Mouse (Mus musculus): Measurements from ENCODE around the gene Exoc4. TPM values are rescaled to one million over a fixed set of nuclear protein-coding genes. Genes with fewer than 3 reads are reported as not detected.

Gene Exoc4
- polyA plus RNA-seq, 1 experiment from 2014 or later = 9.8 TPM

GRCm38 (mm10) chr6:33763245-33763644, 514.4 kb downstream of the Exoc4 start:
- WGBS (ENCODE audit: insufficient replicate concordance) = 73% methylated on average over 4 of the region's 4 CpGs
- Histone ChIP-seq H3K27ac (replicated peaks) (no peak overlapping the region), H3K4me3 (replicated peaks) (no peak overlapping the region), H3K9ac (no peak overlapping the region), H3K9me3 (replicated peaks) (no peaks in the 10 kb centered on the region), H3K27me3 (no peaks in the 10 kb centered on the region), H3K4me1 (replicated peaks) (no peaks in the 10 kb centered on the region), H3K4me2 (no peak overlapping the region), H3K36me3 (replicated peaks) (no peaks in the 10 kb centered on the region)
- no peak for ATAC-seq (ENCODE audit: insufficient read depth)

- Histone ChIP-seq H3K9ac (no peak overlapping the region), H3K9me3 (replicated peaks) (no peaks in the 10 kb centered on the region), H3K27me3 (no peaks in the 10 kb centered on the region), H3K27ac (replicated peaks) (no peak overlapping the region), H3K4me3 (replicated peaks) (no peak overlapping the region), H3K36me3 (replicated peaks) (no peaks in the 10 kb centered on the region), H3K4me1 (replicated peaks) (no peaks in the 10 kb centered on the region), H3K4me2 (no peak overlapping the region)
- 62% methylated on average over 3 of the region's 3 CpGs for WGBS (ENCODE audit: insufficient replicate concordance)
- ATAC-seq (ENCODE audit: insufficient read depth) = no peak
These were observed 515.1 kb downstream of the Exoc4 start for GRCm38 (mm10) chr6:33763970-33764369.

DNA sequence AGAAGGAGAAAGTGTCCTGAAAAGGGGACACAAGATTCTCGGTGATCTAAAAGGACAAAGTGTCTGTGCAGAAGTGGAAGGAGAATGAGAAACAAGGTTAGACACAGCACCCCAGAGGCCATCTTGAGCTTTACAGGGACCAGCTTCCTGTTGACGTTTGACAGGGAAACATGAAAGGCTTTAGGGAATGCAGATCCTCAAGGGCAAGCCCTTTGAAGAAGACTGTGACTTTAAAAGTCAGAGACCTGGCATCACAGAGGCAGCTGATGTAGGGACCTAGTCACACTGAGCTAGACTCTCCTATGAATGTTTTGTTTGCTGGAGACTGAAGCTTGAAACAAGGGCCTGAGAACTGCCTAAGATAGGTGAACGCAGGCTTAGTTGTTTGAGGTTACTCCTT, 520.4 kb downstream of the Exoc4 start:
- Histone ChIP-seq H3K4me3 (replicated peaks) (no peak overlapping the region), H3K4me1 (replicated peaks) (no peaks in the 10 kb centered on the region), H3K9me3 (replicated peaks) (no peaks in the 10 kb centered on the region), H3K27ac (replicated peaks) (no peak overlapping the region), H3K9ac (no peak overlapping the region), H3K4me2 (no peak overlapping the region), H3K27me3 (no peaks in the 10 kb centered on the region), H3K36me3 (replicated peaks) (no peaks in the 10 kb centered on the region)
- ATAC-seq (ENCODE audit: insufficient read depth) = no peak
- 53% methylated on average over 3 of the region's 3 CpGs for WGBS (ENCODE audit: insufficient replicate concordance)

- 45% methylated on average over 2 of the region's 2 CpGs for WGBS (ENCODE audit: insufficient replicate concordance)
- Histone ChIP-seq H3K9ac (no peak overlapping the region), H3K9me3 (replicated peaks) (no peaks in the 10 kb centered on the region), H3K27me3 (no peaks in the 10 kb centered on the region), H3K27ac (replicated peaks) (no peak overlapping the region), H3K4me1 (replicated peaks) (no peaks in the 10 kb centered on the region), H3K4me2 (no peak overlapping the region), H3K36me3 (replicated peaks) (no peaks in the 10 kb centered on the region), H3K4me3 (replicated peaks) (no peak overlapping the region)
- ATAC-seq (ENCODE audit: insufficient read depth) = no peak
These were observed 521.1 kb downstream of the Exoc4 start for GRCm38 (mm10) chr6:33770021-33770420.

GRCm38 (mm10) chr6:33772551-33773315, 523.8 kb downstream of the Exoc4 start:
- Histone ChIP-seq H3K27me3 (no peaks in the 10 kb centered on the region), H3K27ac (replicated peaks) (no peak overlapping the region), H3K9ac (no peak overlapping the region), H3K4me1 (replicated peaks) (no peaks in the 10 kb centered on the region), H3K4me3 (replicated peaks) (no peak overlapping the region), H3K4me2 (no peak overlapping the region), H3K9me3 (replicated peaks) (no peaks in the 10 kb centered on the region), H3K36me3 (replicated peaks) (no peaks in the 10 kb centered on the region)
- 64% methylated on average over 9 of the region's 9 CpGs for WGBS (ENCODE audit: insufficient replicate concordance)
- ATAC-seq (ENCODE audit: insufficient read depth) = no peak

- ATAC-seq (ENCODE audit: insufficient read depth) = no peak
- no peak overlapping the region for H3K4me2 ChIP-seq
- H3K27me3 ChIP-seq = no peaks in the 10 kb centered on the region
- H3K27ac ChIP-seq (replicated peaks) = no peak overlapping the region
- no peaks in the 10 kb centered on the region for H3K36me3 ChIP-seq (replicated peaks)
- no peak overlapping the region for H3K4me3 ChIP-seq (replicated peaks)
- WGBS (ENCODE audit: insufficient replicate concordance) = 69% methylated on average over 2 of the region's 2 CpGs
- H3K4me1 ChIP-seq (replicated peaks) = no peaks in the 10 kb centered on the region
- H3K9me3 ChIP-seq (replicated peaks) = no peaks in the 10 kb centered on the region
- no peak overlapping the region for H3K9ac ChIP-seq
These were observed 543.7 kb downstream of the Exoc4 start for GRCm38 (mm10) chr6:33792604-33793003.

- WGBS (ENCODE audit: insufficient replicate concordance) = 23% methylated on average over 3 of the region's 3 CpGs
- H3K4me1 ChIP-seq (replicated peaks) = no peaks in the 10 kb centered on the region
- ATAC-seq (ENCODE audit: insufficient read depth) = no peak
These were observed 552.4 kb downstream of the Exoc4 start for GRCm38 (mm10) chr6:33801254-33801653.

DNA sequence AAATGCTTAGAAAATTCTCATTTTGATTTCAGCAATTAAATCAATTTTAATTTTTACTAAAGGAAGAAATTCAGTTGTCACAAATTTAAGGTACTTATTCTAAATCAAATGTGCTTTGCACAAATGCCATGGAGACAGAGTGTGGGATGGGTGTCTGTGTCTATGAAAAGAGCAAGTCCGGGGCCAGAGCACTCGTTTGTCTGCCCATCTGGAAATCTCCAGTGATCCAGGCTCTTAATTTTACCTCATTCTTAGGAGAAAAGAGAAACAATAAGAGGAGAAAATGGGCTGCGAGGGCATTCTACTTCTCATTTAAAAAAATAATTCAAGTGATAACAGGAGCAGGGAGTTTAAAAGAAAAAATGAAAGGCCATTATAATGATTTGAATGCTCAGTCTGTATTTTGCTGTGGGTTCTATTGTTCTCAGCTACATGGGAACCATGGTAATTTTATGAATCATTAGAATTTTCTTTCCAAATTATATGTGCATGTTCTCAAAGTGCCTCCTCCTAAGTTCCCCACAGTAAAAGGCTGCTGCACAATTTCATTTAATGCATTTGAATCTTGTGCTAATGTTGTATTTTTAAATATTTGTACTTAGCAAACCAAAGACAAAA, 554.7 kb downstream of the Exoc4 start:
- no peak overlapping the region for H3K27ac ChIP-seq (replicated peaks)
- no peaks in the 10 kb centered on the region for H3K4me1 ChIP-seq (replicated peaks)
- H3K4me2 ChIP-seq = no peak overlapping the region
- 46% methylated on average over 3 of the region's 3 CpGs for WGBS (ENCODE audit: insufficient replicate concordance)
- no peaks in the 10 kb centered on the region for H3K27me3 ChIP-seq
- H3K9me3 ChIP-seq (replicated peaks) = no peaks in the 10 kb centered on the region
- no peak for ATAC-seq (ENCODE audit: insufficient read depth)
- H3K36me3 ChIP-seq (replicated peaks) = no peaks in the 10 kb centered on the region
- no peak overlapping the region for H3K9ac ChIP-seq
- no peak overlapping the region for H3K4me3 ChIP-seq (replicated peaks)

More at GRCm38 (mm10) chr6:33801254-33801653, 552.4 kb downstream of the Exoc4 start:
- H3K9me3 ChIP-seq (replicated peaks) = no peaks in the 10 kb centered on the region
- no peak overlapping the region for H3K9ac ChIP-seq
- no peaks in the 10 kb centered on the region for H3K36me3 ChIP-seq (replicated peaks)
- no peak overlapping the region for H3K4me3 ChIP-seq (replicated peaks)
- H3K27ac ChIP-seq (replicated peaks) = no peak overlapping the region
- H3K27me3 ChIP-seq = no peaks in the 10 kb centered on the region
- no peak overlapping the region for H3K4me2 ChIP-seq

- no peaks in the 10 kb centered on the region for H3K9me3 ChIP-seq (replicated peaks)
- no peaks in the 10 kb centered on the region for H3K36me3 ChIP-seq (replicated peaks)
- H3K27me3 ChIP-seq = no peaks in the 10 kb centered on the region
- H3K9ac ChIP-seq = no peak overlapping the region
- no peaks in the 10 kb centered on the region for H3K4me1 ChIP-seq (replicated peaks)
- H3K27ac ChIP-seq (replicated peaks) = no peak overlapping the region
- H3K4me3 ChIP-seq (replicated peaks) = no peak overlapping the region
- no peak for ATAC-seq (ENCODE audit: insufficient read depth)
- H3K4me2 ChIP-seq = no peak overlapping the region
- WGBS (ENCODE audit: insufficient replicate concordance) = 52% methylated on average over 2 of the region's 2 CpGs
These were observed 555.9 kb downstream of the Exoc4 start for GRCm38 (mm10) chr6:33804775-33805174.

DNA sequence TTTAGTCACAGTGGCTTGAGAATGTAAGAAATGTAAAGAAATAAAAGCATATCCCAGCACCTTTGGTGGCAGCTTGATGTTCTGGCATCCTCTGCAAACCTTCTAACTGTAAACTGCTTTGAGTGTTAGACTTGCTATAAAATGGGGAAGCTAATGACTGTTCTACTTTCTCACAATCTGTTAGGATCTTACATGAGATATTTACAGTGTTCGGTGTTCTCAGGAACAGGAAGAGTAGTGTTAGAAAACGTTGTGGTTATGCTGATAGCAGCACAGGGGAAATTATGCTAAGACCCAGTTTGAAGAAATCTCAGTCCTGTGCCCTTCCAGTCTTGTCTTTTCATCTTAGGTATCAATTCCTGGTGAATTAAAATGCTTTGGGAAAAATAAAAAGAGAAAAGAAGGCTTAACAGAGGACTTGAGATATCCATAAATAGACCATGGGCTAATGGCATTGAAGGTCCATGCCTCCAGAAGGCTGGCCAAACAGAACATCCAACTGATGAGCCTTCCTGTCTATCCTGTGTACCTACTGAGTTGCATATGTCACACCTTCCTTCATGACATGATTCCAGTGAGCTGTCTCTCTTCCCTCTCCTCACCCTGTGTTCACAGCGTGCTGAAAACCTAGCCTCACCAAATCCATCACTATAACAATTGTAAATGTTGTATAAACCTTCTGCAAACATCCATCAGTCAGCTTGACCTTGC, 557.3 kb downstream of the Exoc4 start:
- H3K27ac ChIP-seq (replicated peaks) = no peak overlapping the region
- H3K4me1 ChIP-seq (replicated peaks) = no peaks in the 10 kb centered on the region
- no peaks in the 10 kb centered on the region for H3K9me3 ChIP-seq (replicated peaks)
- H3K27me3 ChIP-seq = no peaks in the 10 kb centered on the region
- ATAC-seq (ENCODE audit: insufficient read depth) = no peak
- no peak overlapping the region for H3K4me3 ChIP-seq (replicated peaks)
- H3K9ac ChIP-seq = no peak overlapping the region
- no peaks in the 10 kb centered on the region for H3K36me3 ChIP-seq (replicated peaks)
- 24% methylated on average over 3 of the region's 3 CpGs for WGBS (ENCODE audit: insufficient replicate concordance)
- no peak overlapping the region for H3K4me2 ChIP-seq

- ATAC-seq (ENCODE audit: insufficient read depth) = no peak
- Histone ChIP-seq H3K9me3 (replicated peaks) (no peaks in the 10 kb centered on the region), H3K4me2 (no peak overlapping the region), H3K9ac (no peak overlapping the region), H3K4me3 (replicated peaks) (no peak overlapping the region), H3K27ac (replicated peaks) (no peak overlapping the region), H3K4me1 (replicated peaks) (no peaks in the 10 kb centered on the region), H3K27me3 (no peaks in the 10 kb centered on the region), H3K36me3 (replicated peaks) (no peaks in the 10 kb centered on the region)
- 55% methylated on average over 2 of the region's 2 CpGs for WGBS (ENCODE audit: insufficient replicate concordance)
These were observed 565.5 kb downstream of the Exoc4 start for GRCm38 (mm10) chr6:33814386-33814785.
